Mouse (Mus musculus) left cerebral cortex, postnatal 14 days (tissue): Measurements from ENCODE around the gene Thoc6. TPM values are rescaled to one million over a fixed set of nuclear protein-coding genes. Genes with fewer than 3 reads are reported as not detected.

Experiments
- DNase-seq, 2 experiments: peaks; one replicate each; pipeline ENCODE4 v3.0.0; 2021 to 2022; ENCODE audit warnings: low spot score in 2 of 2, mixed read lengths in 1 of 2
- intact Hi-C: fragments of 180-260 bp; cut with DNase I; formaldehyde crosslinking; loops from one replicate; pipeline ENCODE4 v1.15.1; 2025
- total RNA-seq, 2 experiments: library from RNA; stranded (reverse); gene quantifications; 2 replicates each; pipeline ENCODE4 v1.2.3; 2021

Gene Thoc6
- total RNA-seq, 2 experiments from 2014 or later, result 8.2 to 8.9 TPM

- intact Hi-C loops, result no loop called here
- no peak for DNase-seq
These were observed 20.4 kb downstream of the Thoc6 start for GRCm38 (mm10) chr17:23653324-23653723.

- no peak for DNase-seq
These were observed 22.3 kb downstream of the Thoc6 start for GRCm38 (mm10) chr17:23651363-23651762.

GRCm38 (mm10) chr17:23645894-23646293 is 27.8 kb downstream of the Thoc6 start:
- no peak for DNase-seq
- intact Hi-C loops, result no loop called here

More at GRCm38 (mm10) chr17:23651363-23651762, 22.3 kb downstream of the Thoc6 start:
- intact Hi-C loops, result no loop called here

GRCm38 (mm10) chr17:23644613-23645495 is 28.8 kb downstream of the Thoc6 start, which contains the start of gene Mmp25:
TSS of gene Mmp25 (minus strand) at chr17:23645277.
- DNase-seq, result no peak
- intact Hi-C loops, result no loop called here

- intact Hi-C loops, result no loop called here
- DNase-seq, result no peak
These were observed 42.4 kb downstream of the Thoc6 start for GRCm38 (mm10) chr17:23631241-23631640.

- DNase-seq, result peak; percentile 84 to 91
- intact Hi-C loops, result loop anchor here (1.0 kb wide), 1 partner anchor 60 kb away; no protein-coding TSS in a partner anchor
These were observed 43.3 kb downstream of the Thoc6 start for GRCm38 (mm10) chr17:23630195-23631020.

GRCm38 (mm10) chr17:23627813-23628212 is 45.9 kb downstream of the Thoc6 start:
- DNase-seq, result no peak
- intact Hi-C loops, result no loop called here

GRCm38 (mm10) chr17:23620351-23620750 is 53.3 kb downstream of the Thoc6 start:
- intact Hi-C loops, result no loop called here
- DNase-seq, result no peak

Other genes starting within 250 kb of the Thoc6 start
- gene Vmn2r117, start 194.2 kb downstream of the Thoc6 start, total RNA-seq, result not detected
- 1 to 10 TPM; 6.6 to 6.8 TPM for gene Zfp213, start 109.6 kb downstream of the Thoc6 start, total RNA-seq
- gene Zfp13, start 74.4 kb downstream of the Thoc6 start, total RNA-seq, result 10 to 100 TPM; 28.3 to 29.0 TPM
- gene Zscan10, start 73.0 kb downstream of the Thoc6 start, total RNA-seq, result not detected
- 1 to 10 TPM; 1.1 to 1.2 TPM for gene Mmp25, start 28.6 kb downstream of the Thoc6 start, total RNA-seq
- gene Bicdl2, start 13.4 kb downstream of the Thoc6 start, total RNA-seq, result not detected
- gene Hcfc1r1, start 286 bp downstream of the Thoc6 start, total RNA-seq, result 100 to 1,000 TPM; 137 to 143 TPM
- 1 to 10 TPM; 6.3 to 9.6 TPM for gene Tnfrsf12a, start 3.6 kb upstream of the Thoc6 start, total RNA-seq
- gene Cldn6, start 5.4 kb upstream of the Thoc6 start, total RNA-seq, result not detected
- under 1 TPM in 1 of 2 experiments, not detected in 1; 0.23 TPM for gene Cldn9, start 10.1 kb upstream of the Thoc6 start, total RNA-seq
- under 1 TPM in 1 of 2 experiments, not detected in 1; 0.37 TPM for gene 1520401A03Rik, start 48.9 kb upstream of the Thoc6 start, total RNA-seq
- gene Pkmyt1, start 52.5 kb upstream of the Thoc6 start, total RNA-seq, result 1 to 10 TPM; 3.3 to 5.7 TPM
- 10 to 100 TPM; 54.2 to 56.8 TPM for gene Paqr4, start 67.0 kb upstream of the Thoc6 start, total RNA-seq
- under 1 TPM; 0.40 to 0.48 TPM for gene Kremen2, start 72.0 kb upstream of the Thoc6 start, total RNA-seq
- gene Flywch1, start 97.7 kb upstream of the Thoc6 start, total RNA-seq, result 100 to 1,000 TPM; 173 to 185 TPM
- 10 to 100 TPM; 25.7 to 30.1 TPM for gene Flywch2, start 112.2 kb upstream of the Thoc6 start, total RNA-seq
- gene Srrm2, start 116.7 kb upstream of the Thoc6 start, total RNA-seq, result 100 to 1,000 TPM; 573 to 599 TPM
- 100 to 1,000 TPM; 334 to 397 TPM for gene Elob, start 155.3 kb upstream of the Thoc6 start, total RNA-seq
- gene Prss33, start 162.2 kb upstream of the Thoc6 start, total RNA-seq, result not detected
- gene Prss32, start 170.0 kb upstream of the Thoc6 start, total RNA-seq, result 1 to 10 TPM in 1 of 2 experiments, not detected in 1; 1.1 TPM
- 1 to 10 TPM; 1.9 to 2.2 TPM for gene Prss41, start 170.3 kb upstream of the Thoc6 start, total RNA-seq
- gene Prss21, start 194.2 kb upstream of the Thoc6 start, total RNA-seq, result not detected
- not detected for gene Dcpp1, start 207.0 kb upstream of the Thoc6 start, total RNA-seq
- not detected for gene Dcpp2, start 207.0 kb upstream of the Thoc6 start, total RNA-seq
- not detected for gene Dcpp3, start 243.6 kb upstream of the Thoc6 start, total RNA-seq